Mouse (Mus musculus) ES-Bruce4 (cell line): ENCODE measurements around the gene Arl4a.

Source experiments
- CTCF ChIP-seq: IDR thresholded peaks from one replicate; pipeline ENCODE4 v1.8.1; 2011; ENCODE audit warnings: low read depth, low read length
- EP300 ChIP-seq: IDR thresholded peaks from 2 replicates; pipeline ENCODE4 v1.6.1; 2011; ENCODE audit warnings: low read depth, low read length; ENCODE audit not compliant: insufficient read depth
- POLR2A ChIP-seq: IDR thresholded peaks from one replicate; pipeline ENCODE4 v1.8.1; 2011; ENCODE audit warnings: low read length; ENCODE audit not compliant: insufficient read depth

DNA sequence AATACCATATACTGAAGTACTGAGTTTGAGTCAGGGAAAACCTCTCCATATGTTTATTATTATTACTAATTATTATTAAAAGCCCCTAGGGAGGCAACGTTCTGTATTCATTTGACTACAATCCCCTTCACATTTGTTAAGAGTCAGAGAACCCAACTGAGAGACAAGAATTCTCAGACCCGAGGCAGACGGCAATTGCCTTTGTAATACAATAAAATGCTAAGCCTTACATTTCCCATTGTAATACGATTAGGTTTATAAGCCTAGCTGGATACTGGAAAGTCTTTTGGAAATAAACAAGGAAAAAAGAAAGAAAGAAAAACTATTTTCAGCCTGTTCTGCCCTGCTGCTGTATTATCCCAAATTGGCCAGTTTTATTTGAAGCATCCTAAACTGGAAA lies 40.2 kb downstream of the Arl4a start:
- no peak for TF ChIP-seq POLR2A
- no peak for TF ChIP-seq CTCF
- no peak for TF ChIP-seq EP300
